Mouse (Mus musculus) activated CD4-positive, CD25-positive, alpha-beta regulatory T cell, adult 4 months (primary cell): ENCODE results near the gene Pank4. TPM values are rescaled to one million over a fixed set of nuclear protein-coding genes. Genes with fewer than 3 reads are reported as not detected.

Experiments
- ATAC-seq: one replicate; pipeline ENCODE4 v1.8.0; 2017
- polyA plus RNA-seq, 2 experiments: library from polyadenylated mRNA; unstranded; fragments of 100-300 nt; shearing (Covaris generic); gene quantifications; one replicate each; pipeline ENCODE4 v1.2.1; 2017

Pank4 gene
- polyA plus RNA-seq, 2 experiments from 2014 or later, result 37.4 to 40.1 TPM

GRCm38 (mm10) chr4:154943323-154944039 is 20.4 kb upstream of the Pank4 start:
- ATAC-seq, result peak; percentile 1

DNA sequence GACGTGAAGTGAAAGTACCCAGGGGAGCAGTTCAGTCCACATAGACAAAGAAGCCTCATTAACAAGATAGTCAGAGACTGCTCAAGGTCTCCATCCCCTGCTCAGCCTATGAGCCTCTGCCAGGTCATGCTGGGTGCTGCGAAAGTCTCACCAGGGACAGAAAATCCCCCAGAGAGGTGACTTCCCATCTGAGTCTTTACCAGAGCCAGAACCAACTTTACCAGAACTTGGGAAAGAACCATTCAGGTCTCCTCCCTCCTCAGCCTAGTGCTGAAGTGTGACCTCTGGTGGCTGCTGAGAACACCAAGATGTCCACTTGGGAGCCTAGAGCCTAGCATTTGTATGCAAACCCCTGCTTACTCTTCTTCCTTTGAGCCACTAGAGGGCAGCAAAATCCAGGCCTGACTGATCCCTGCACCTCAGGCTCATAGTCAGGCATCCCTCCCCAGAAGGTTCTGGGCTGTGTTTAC is 19.8 kb upstream of the Pank4 start:
- ATAC-seq, result peak; percentile 68

DNA sequence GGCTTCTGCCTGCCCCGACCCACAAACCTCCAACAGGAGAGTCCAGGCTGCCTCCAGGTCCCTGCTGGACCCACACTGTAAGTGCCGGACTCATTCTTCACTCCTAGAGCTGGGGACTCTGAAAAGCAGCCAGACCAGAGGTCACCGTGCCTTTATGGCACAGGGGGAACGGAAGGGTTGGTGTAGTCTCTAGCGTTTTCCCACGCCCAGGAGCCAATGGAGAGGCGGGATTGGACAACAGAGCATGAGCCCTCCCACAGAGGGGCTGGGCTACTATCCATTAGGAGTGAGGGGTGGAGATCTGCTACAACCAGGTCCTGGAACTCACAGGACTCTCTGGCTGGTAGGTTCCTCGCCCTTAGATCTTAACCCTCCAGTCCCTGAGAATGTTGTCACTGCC is 17.6 kb upstream of the Pank4 start:
- no peak for ATAC-seq

DNA sequence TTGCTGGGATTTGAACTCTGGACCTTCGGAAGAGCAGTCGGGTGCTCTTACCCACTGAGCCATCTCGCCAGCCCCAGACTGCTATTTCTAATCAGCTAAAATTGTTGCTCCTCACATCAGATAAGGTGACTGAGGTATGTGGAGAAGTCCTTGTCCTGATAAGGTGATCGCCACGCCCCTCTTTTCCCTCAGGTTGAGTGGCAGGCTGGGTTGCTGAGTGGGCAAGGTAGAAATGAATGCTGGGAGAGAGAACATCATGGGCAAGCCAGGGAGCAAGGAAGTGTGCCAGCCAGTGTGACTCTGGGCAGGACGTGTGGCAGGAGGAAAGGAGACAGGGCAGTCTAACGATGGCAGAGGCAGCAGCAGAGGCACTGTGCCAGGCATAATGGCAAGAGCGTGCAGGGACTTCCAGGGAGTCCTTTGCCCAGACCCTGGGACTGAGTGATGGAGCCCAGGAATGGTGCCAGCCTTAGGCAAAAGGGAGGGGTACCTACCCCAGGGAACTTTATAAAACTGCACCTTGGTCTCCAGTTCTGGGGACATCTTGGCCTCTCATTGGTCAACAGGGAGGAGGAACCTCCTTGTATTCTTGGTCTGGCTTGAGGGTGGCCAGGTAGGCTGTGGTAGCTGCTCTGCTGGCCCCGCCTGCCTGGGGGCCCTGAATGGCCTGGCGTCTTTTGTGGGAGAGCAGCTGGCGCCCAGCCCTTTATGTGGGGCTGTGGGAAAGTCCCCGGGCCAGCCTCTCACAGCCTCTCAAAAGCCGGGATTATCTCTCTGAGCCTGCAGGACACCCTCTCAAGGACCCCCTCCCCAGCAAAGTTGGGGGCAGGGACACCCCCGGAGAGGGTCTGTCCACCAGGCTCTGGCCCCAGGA is 15.6 kb upstream of the Pank4 start:
- no peak for ATAC-seq

- ATAC-seq, result no peak
Measured at GRCm38 (mm10) chr4:154948940-154949588, 14.9 kb upstream of the Pank4 start.

DNA sequence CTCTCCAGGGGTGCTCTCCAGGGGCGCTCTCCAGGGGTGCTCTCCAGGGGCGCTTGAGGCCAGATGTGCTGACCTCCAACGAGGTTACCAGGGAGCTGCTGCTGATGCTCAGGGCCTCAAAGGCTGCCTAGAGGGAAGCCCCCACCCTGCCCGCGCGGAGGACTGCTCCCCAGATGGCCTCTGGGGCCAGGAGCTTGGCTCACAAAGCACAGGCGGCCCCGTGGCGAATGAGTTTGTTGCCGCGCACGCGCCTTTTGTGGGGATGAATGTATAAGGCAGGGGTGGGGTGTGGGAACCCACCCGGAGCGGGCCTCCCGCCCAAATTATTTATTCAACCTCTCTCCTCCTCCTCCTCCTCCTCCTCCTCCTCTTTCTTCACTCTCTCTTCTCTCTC is 14.3 kb upstream of the Pank4 start:
- no peak for ATAC-seq

DNA sequence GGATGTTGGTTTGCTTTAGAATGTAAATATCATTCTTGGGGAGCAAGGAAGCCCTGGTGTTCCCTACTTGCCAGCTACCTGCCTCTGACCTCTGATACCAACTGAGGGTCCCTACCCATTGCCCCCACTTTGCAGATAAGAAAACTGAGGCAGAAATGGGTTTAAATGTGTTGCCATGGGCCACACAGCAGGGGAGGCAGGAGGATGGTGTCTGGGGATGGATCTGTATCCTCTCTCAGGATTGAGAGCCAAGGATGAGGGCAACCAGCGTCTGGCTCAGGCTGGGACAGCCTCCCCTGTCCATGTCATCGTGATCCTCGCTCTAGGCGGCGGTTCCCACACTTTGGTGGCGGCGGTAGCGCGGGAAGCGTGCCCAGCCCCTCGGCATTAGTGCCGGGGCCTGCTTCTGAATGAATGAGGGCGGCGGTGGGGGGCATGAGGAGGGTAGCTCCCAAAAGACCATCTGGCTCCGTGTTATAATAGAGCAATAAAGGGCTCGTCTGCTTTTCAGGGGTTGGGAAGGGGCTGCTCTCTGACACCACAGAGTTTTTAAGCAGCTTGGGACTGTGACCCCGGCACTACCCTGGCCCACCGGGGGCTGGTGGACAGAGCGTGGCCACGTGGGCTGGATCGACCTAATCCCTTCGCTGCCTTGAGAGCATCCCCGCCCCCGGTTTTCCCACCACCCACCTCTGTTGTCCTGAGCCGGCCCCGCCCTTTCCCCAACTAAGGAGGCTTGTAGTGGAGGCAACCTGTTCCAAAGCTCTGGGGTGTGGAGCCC is 11.3 kb upstream of the Pank4 start:
- no peak for ATAC-seq

GRCm38 (mm10) chr4:154956604-154957003 is 7.3 kb upstream of the Pank4 start:
- no peak for ATAC-seq

- no peak for ATAC-seq
Measured at GRCm38 (mm10) chr4:154957289-154957993, 6.5 kb upstream of the Pank4 start.

DNA sequence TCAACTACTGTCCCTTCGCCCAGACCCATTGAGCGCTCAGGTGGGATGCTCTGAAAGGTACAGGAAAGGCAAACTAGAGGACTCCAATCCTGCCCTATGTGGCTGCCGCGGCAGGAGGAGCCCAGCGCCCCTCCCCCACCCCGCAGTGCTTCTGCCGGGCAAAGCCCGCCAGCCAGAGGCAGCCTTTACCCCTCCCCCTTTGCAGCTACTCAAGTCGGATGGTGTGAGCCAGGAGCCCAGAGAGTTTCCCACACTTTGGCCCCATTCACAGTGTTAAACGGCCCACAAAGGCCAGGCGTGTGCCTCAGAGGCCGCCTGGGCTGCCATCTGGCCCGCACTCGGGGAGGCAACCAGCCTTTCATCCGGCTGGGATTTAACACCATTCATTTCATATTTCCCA is 5.8 kb upstream of the Pank4 start:
- no peak for ATAC-seq

- no peak for ATAC-seq
Measured at GRCm38 (mm10) chr4:154958621-154959020, 5.3 kb upstream of the Pank4 start.

- no peak for ATAC-seq
Measured at GRCm38 (mm10) chr4:154960021-154960689, 3.8 kb upstream of the Pank4 start.

GRCm38 (mm10) chr4:154960690-154961225 is 3.2 kb upstream of the Pank4 start, which contains the start of gene Hes5:
Gene Hes5 (plus strand): TSS chr4:154960923.
- peak; percentile 11 for ATAC-seq

DNA sequence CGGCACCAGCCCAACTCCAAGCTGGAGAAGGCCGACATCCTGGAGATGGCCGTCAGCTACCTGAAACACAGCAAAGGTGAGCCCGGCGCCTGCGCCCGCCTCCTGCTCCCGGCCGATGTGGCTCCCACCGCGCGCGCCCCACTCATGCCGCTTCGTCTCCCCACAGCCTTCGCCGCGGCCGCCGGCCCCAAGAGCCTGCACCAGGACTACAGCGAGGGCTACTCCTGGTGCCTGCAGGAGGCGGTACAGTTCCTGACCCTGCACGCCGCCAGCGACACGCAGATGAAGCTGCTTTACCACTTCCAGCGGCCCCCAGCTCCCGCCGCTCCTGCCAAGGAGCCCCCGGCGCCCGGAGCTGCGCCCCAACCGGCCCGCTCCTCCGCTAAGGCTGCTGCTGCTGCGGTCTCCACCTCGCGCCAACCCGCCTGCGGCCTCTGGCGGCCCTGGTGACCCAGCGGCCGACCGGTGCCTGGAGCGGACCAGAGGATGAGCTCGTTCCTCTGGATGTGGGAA is 2.6 kb upstream of the Pank4 start:
- peak; percentile 7 for ATAC-seq

GRCm38 (mm10) chr4:154961911-154962310 is 2.0 kb upstream of the Pank4 start:
- ATAC-seq, result no peak

GRCm38 (mm10) chr4:154962683-154963082 is 1.2 kb upstream of the Pank4 start:
- no peak for ATAC-seq

DNA sequence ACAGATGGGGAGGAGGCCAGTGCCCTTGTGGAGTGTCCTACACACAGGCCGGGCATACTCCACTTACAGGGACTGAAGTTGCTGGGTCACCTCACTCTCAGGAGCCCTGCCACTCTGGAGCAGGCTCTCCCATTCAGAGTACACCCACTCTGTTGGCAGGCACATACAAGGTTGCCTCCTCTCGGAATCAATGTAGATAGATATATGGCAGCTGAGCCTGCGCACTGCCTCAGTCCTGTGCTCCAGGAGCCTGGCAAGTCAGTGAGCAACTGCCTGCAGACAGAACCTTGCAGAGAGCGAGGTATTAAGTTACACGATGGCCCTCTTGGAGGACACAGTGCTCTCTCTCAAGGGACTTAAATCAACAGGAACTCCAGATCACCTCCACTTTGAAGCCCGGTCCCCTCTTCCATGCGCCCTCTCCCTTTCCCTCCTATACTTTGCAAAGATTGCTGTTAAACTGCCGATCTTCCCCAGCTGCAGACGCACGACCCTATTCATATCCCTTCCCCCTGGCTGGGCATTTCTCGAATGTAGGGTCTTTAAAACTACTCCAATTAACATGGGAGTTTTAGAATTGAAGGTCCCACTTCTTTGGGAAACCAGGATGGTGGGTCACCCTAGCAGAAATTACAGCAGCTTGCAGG is 610 bp upstream of the Pank4 start:
- ATAC-seq, result no peak

- ATAC-seq, result peak; percentile 44
Measured at GRCm38 (mm10) chr4:154964581-154965235, 785 bp downstream of the Pank4 start.

DNA sequence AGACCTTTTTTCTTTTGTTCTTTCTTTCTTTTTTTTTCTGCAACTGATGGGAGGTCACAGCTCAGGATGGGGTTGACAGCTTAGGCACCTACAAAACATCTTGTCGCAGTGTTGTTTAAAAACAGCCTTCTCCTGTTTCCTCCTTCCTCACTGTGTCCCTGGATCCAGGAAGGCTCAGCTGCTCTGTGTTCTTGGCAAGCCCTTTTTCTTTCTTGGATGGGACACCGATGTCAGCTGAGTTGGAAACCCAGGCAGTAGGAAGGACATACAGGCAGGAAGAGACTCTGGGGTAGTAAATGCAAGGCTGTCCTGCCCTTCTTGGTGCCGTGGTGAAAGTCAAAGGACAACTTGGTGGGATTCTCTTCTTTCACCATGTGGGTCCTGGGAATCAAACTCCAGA is 1.9 kb downstream of the Pank4 start:
- no peak for ATAC-seq

DNA sequence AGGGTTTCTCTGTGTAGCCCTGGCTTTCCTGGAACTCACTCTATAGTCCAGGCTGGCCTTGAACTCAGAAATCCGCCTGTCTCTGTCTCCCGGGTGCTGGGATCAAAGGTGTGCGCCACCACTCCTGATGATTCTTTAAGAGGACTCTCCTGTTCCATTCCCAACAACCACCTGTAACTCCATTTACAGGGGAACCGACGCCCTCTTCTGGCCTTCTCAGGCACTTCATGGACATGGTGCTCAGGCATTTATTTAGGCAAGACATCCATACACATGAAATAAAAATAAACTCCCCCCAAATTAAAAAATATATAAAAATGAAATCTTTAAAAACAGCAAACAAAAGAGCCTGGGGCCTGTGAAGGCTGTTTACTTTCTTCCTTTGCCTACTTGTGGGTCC is 3.2 kb downstream of the Pank4 start:
- no peak for ATAC-seq
